Mouse (Mus musculus): Measurements from ENCODE around the gene Ifnlr1.
"Not testable (repeated sequence)": the region's sequence is repeated elsewhere in the genome, so short reads cannot be mapped to it uniquely, and the experiment has no call there.

Gene Ifnlr1

DNA sequence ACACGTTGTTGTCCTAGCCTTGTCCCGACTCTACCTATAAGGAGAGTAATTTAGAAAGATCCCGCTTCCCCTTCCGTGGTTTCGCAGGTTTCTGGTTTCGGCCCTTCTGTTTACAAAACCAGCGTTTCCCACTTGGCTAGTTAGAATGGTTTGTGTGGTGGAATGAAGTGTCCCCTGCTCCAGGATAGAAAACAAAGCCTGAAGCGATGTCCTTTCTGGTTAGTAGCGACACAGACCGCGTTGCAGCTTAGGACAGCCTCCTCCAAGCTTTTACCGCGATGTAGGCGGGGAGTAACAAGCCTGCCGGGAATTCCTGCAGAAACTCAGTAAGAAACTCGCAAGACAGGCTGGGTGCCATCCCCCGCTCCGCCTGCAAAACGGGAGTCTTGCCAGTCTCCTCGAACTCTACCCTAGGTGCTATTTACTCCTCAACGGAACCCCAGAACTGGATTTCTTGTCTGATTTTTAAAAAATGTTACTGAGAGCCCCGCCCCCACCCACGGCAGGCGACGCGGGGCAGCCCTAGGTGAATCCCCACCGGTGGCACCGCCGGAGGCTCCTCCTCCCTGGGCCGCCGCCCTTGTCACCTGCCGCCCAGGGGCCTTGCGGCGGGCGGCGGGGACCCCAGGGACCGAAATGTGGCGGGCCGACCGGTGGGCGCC is at the start of gene Ifnlr1:
TSS of gene Ifnlr1 (plus strand) at position 382 of the 662 bp plus-strand sequence.
- DNase-seq (ENCODE audit: low spot score in 2 of 2), result peak in 1 of 2 experiments; percentile 29

- DNase-seq (ENCODE audit: low spot score in 2 of 2), result not testable (repeated sequence)
These were observed 44.6 kb upstream of the Ifnlr1 start for GRCm38 (mm10) chr4:135641302-135642079.

DNA sequence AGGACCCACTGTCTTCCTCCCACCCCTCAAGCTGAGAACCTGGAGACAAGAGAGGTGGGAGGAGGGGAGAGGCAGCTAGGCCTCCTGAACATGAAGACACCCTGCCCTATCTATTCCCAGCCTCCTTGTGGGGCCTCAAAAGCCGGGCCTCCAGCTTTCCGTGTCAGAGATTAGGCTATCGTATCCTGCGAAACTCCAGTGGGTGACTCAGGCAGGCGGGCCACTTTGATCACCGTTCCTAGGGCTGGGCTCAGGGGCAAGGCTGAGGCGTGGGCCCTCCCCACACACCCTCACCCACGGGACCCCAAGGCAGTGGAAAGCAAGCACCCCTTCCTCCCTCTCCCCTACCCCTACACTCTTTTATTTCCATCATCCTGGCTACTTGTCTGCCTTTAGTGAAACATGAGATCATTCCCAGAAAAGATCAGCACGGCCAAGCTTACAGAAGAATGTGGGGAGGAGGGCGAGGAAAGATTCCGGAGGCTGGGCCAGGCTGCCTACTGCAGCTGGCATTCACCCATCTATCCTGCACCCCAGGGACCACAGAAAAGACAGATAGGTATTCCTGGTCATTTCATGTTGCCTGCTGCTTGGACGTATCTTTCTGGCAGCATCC is 41.0 kb upstream of the Ifnlr1 start:
- DNase-seq (ENCODE audit: low spot score in 2 of 2), result no peak

- DNase-seq (ENCODE audit: low spot score in 2 of 2), result no peak
These were observed 33.0 kb upstream of the Ifnlr1 start for GRCm38 (mm10) chr4:135652966-135653607.

- DNase-seq (ENCODE audit: low spot score in 2 of 2), result no peak
These were observed 32.1 kb upstream of the Ifnlr1 start for GRCm38 (mm10) chr4:135653956-135654355.

DNA sequence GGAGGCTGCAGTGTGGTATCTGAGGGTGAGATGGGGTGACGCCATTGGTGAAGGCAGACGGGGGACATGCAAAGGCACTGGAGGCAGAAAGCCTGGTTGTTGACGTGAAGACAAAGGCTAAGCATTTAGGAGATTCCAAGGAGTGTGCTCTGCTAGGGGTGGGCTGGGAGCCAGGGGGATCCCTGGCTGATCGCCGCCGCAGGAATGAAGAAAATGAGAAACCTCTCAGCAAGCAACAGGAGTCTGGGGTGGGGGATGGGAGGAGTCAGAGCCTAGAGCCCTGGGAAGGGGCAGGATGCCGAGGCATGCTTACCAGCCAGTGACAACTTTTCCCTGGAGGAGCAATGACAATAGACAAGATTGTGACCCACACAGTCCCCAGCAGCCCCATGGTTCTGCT is 30.6 kb upstream of the Ifnlr1 start:
- no peak for DNase-seq (ENCODE audit: low spot score in 2 of 2)

- no peak for DNase-seq (ENCODE audit: low spot score in 2 of 2)
These were observed 29.9 kb upstream of the Ifnlr1 start for GRCm38 (mm10) chr4:135656094-135656589.

DNA sequence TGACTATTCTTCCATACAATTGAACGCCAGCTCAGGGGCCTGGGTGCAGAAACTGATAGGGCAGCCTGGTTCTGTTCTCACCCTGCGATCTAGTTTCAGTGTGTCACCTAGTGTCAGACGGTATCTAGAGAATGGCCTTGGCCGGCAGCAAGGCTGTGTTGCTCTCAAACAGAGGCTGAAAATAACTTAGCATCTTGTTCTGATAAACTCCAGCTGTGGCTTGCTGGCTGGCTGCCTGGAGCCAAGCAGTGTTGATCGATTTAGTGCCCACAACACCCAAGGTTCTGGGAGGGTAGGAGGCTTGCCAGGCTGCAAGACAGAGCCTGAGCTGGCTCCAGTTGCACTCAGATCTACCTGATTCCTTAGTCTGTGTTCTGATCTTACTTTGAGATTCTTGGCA is 27.6 kb upstream of the Ifnlr1 start:
- no peak for DNase-seq (ENCODE audit: low spot score in 2 of 2)

DNA sequence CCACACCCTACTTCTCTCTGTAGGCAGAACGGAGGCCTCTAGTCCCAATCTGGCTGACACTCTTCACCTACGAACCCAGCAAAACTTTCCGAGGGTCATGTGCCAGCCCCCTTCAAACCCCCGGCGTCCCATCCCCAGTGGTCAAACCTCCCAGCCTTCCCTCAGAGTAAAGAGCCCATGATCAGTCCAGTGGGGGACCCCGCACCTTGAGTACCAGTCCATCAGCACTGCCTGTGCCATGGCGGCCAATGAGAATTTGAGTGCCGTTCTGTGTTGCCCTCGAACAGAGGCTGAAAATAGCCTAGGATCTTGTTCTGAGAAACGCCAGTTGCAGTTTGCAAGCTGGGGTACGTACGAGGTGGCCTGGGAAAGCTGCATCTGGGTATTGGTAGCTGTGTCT is 27.2 kb upstream of the Ifnlr1 start:
- no peak for DNase-seq (ENCODE audit: low spot score in 2 of 2)

DNA sequence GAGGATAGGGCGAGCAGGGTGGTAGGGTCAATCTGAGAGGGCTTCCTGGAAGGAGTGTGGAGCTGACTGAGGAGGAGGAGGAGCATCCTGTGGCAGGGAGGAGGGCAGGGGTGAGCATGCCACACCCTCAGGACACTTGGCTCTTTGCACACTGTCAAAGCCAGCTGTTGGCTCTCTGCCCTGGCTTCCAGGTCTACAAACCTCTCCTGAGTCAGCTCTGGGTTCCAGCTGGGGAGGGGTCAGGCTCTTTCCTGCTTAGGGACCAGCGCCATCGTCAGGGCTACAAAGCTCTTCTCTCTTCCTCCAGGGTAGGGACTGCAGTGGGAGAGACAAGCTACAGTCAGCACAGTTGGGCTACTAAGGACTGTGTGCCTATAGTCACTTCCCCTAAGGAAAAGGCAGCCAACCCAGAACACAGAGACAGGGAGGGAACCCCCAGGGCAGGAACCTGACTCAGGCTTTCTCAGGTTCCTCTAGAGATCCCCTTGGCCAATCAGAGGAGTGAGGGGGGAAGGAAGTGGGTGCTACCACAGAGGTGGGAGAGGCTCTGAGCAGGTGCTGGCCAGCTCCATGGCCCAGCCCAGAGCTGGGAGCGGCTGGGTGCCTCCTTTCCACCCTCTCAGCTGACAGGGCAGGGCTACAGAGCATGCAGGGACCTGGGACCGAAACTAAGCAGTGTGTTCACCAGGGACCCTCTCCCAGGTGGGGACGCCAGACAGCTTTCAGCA is 24.8 kb upstream of the Ifnlr1 start:
- no peak for DNase-seq (ENCODE audit: low spot score in 2 of 2)

DNA sequence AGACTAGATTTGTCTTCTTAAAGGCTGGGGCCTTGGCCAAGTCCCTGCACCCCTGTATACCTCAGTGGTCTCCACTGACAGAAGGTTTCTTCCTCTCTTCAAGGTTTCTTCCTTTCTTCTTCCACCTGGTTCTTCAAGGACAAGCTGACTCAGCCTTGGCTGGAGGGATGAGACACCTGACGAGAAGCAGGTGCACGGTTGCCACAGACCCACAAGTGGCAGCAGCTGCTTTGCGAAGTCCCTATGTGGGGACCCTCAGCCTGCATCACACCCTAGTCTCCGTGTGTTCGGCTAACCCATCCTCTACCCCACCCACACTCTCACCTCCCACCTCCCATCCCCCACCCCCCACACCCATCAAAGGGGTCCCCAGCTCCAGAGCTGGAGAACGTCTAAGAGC is 24.1 kb upstream of the Ifnlr1 start:
- no peak for DNase-seq (ENCODE audit: low spot score in 2 of 2)

- DNase-seq (ENCODE audit: low spot score in 2 of 2), result no peak
These were observed 21.4 kb upstream of the Ifnlr1 start for GRCm38 (mm10) chr4:135664656-135665055.

DNA sequence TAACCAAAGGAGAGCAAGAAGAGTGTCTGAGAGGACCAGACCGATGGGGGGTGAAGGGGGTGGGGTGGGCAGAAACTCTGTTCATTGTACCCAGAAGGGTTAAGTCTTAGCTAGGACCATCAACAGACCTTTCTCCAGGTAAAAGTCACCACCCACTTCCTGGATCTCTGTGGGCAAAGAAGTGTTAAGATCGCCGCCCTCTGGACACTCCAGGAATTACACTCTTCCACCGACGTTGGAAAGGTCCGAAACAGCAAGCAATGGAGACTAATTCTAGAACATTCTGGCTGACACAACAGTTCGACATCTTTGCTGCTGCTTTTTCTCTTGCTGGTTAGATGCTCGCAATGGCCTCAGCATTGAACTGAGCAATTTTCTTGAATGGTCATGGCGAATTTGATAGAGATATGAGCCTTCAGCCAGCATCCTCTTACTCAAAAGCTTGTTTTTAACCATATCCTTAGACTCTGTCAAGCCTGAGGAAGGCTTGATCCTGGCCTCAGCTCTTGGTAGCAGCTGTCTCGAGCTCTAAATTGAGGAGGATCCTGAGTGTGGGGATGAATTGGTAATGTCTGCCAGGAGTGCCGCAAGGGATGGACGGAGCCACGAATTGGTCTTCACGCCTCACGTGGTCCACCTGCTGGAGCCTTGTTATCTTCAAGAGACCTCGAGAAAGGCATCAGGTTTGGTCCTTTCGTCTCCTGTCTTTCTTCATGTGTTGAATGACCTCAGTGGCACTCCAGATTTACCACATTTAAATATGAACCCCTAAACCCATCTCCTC is 19.7 kb upstream of the Ifnlr1 start:
- peak in 1 of 2 experiments; percentile 22 for DNase-seq (ENCODE audit: low spot score in 2 of 2)

DNA sequence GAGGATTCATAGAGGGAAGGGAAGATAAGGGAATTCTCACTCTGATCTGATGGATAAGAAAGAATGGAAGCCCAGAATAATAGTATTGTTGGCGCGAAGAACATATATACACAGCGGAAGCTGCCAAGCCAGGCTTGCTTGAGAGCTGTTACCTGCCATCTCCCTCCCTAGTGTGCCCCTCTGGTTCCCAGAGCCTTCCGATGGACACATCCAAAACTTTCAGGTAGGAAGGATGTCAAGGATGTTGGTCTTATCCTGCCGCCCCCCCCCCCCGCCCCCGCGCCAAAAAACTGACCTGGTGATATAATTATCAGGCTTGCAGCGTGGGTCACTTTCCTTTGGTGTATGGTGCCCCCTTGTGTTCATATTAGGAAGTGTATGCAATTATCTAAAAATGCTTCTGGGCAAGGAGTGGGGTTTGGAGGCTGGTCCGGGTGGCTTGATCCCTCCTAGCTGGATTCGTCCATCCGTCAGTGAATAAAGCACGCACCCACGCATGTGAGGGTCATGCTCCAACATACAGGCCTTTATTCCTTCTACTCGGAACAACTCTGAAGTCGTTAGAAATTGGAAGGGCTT is 18.7 kb upstream of the Ifnlr1 start:
- DNase-seq (ENCODE audit: low spot score in 2 of 2), result no peak

- no peak for DNase-seq (ENCODE audit: low spot score in 2 of 2)
These were observed 12.6 kb upstream of the Ifnlr1 start for GRCm38 (mm10) chr4:135673507-135673906.

- no peak for DNase-seq (ENCODE audit: low spot score in 2 of 2)
These were observed 11.1 kb upstream of the Ifnlr1 start for GRCm38 (mm10) chr4:135674993-135675392.

GRCm38 (mm10) chr4:135676476-135676875 is 9.6 kb upstream of the Ifnlr1 start:
- no peak for DNase-seq (ENCODE audit: low spot score in 2 of 2)

DNA sequence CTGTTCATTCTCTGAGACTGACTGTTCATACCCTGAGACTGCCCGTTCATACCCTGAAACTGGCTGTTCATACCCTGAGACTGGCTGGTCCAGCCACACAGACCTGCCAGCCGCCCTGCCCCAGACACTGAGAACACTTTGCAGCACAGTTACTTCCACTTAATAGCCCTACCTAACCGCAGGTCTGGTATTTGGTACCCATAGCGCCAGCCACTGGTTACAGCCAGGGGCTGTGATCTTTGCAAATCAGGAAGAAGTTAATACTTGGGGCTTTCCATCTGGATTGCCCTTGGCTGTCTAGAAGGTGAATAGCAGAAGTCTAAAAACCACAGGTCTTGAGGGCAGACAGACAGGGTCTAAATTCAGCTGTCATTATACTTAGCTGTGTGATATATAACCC is 6.8 kb upstream of the Ifnlr1 start:
- DNase-seq (ENCODE audit: low spot score in 2 of 2), result no peak

DNA sequence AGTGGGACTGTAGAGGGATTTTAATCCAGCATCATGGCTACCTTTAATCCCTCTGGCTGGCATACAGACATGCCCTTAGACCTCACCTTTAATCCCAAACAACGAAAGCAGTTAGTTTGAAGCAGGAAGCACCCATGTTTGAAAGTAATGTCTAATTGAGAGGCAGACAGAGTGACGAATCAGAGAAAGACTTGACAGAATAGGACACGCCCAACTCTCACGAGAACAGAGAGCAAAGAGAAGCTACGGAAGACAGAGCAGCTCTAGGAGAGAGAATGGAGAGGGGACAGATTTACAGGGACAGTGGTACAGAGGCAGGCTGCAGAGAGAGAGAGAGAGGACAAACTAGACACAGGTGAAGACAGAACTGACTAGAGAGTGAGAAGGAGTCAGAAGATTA is 4.3 kb upstream of the Ifnlr1 start:
- no peak for DNase-seq (ENCODE audit: low spot score in 2 of 2)

- no peak for DNase-seq (ENCODE audit: low spot score in 2 of 2)
These were observed 2.5 kb upstream of the Ifnlr1 start for GRCm38 (mm10) chr4:135683553-135683952.
